ENCODE assay signal across 22 mouse cellular contexts in the genomic region with DNA sequence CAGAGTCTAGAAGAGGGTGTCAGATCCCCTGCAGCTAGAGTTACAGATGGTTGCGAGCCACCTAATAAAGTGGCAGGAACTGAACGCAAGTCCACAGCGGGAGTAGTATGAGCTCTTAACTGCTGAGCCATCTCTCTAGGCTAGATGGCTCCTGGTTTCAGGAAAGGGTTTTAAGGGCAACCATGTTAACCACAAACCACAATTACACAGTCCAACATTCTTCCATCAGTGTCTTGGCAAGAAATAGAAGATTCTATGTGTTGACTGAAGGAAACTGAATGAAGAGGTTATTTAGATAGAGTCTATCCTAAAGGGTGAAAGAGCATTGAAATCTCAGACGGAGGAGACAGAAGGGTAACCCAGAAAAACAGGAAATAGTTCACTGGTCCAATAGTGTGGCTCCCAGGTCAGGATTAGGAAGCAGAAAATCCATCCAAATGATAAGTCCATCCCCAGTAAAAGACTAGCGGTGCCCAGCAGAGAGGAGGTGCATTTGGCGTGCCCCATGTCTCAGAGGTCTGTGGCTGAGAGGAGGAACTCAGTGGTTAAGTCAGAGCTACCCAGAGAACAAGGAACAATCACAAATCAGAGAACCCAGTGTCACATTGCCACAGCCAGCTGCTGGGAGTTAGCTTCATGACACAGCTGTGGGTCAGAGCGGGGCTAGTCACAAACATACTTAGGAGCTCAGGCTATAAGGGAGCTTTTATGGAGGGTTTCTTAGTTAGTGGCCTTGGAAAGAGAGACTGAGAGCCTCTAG.
DNase-seq lines count a peak whose midpoint lies in the region; ATAC-seq lines count a peak whose summit lies in the region.
"Had no signal": no experiment of that assay in that cellular context is flagged by ENCODE, and none has a peak within 500 bp of the region (broad histone marks: within the 10 kb centered on the region; RNA-seq: fewer than 3 reads in every experiment).

No protein-coding gene starts in this region.

- H3K9ac ChIP-seq in forebrain, embryonic 15.5 days (replicated peaks), result no peak overlapping the region
- H3K9ac ChIP-seq in midbrain, embryonic 11.5 days (ENCODE audit: low read length), result no peak overlapping the region
- H3K9ac ChIP-seq: heart, embryonic 12.5 days; lung, embryonic 14.5 days had no signal

- 92% methylated on average over 7 of the region's 7 CpGs for WGBS in forebrain, embryonic 15.5 days
- WGBS in midbrain, embryonic 11.5 days, result 95% methylated on average over 7 of the region's 7 CpGs

- H3K4me3 ChIP-seq in forebrain, embryonic 15.5 days, result no peak overlapping the region
- H3K4me3 ChIP-seq in midbrain, embryonic 11.5 days (ENCODE audit: low read depth, low read length), result no peak overlapping the region
- H3K4me3 ChIP-seq: heart, embryonic 12.5 days had no signal

- H3K4me2 ChIP-seq in forebrain, embryonic 15.5 days (replicated peaks), result no peak overlapping the region
- H3K4me2 ChIP-seq in midbrain, embryonic 11.5 days, result no peak overlapping the region
- H3K4me2 ChIP-seq: heart, embryonic 12.5 days; liver, embryonic 11.5 days; lung, embryonic 14.5 days had no signal

- ATAC-seq in forebrain, embryonic 15.5 days (replicated peaks), result no peak
- ATAC-seq in midbrain, embryonic 11.5 days (ENCODE audit: low FRiP score), result no peak
- ATAC-seq: hindbrain, postnatal 0 days had no signal

- no peaks in the 10 kb centered on the region for H3K9me3 ChIP-seq in forebrain, embryonic 15.5 days
- no peaks in the 10 kb centered on the region for H3K9me3 ChIP-seq in midbrain, embryonic 11.5 days (ENCODE audit: control insufficient read depth, low read length)
- H3K9me3 ChIP-seq: heart, embryonic 12.5 days had no signal

- 0 out of 2 replicates have a peak, but pooled peaks cover 2% of the 10 kb centered on the region for H3K4me1 ChIP-seq in forebrain, embryonic 15.5 days
- no peaks in the 10 kb centered on the region for H3K4me1 ChIP-seq in midbrain, embryonic 11.5 days (ENCODE audit: control insufficient read depth, insufficient read depth, low read length)
- H3K4me1 ChIP-seq: heart, embryonic 12.5 days had no signal

- H3K27ac ChIP-seq in forebrain, embryonic 15.5 days (replicated peaks), result no peak overlapping the region
- no peak overlapping the region for H3K27ac ChIP-seq in midbrain, embryonic 11.5 days (ENCODE audit: low read depth, low read length)
- H3K27ac ChIP-seq: hindbrain, postnatal 0 days; macrophage had no signal

- no peaks in the 10 kb centered on the region for H3K27me3 ChIP-seq in forebrain, embryonic 15.5 days
- no peaks in the 10 kb centered on the region for H3K27me3 ChIP-seq in midbrain, embryonic 11.5 days (ENCODE audit: control insufficient read depth, insufficient read depth, low read length)

- no peaks in the 10 kb centered on the region for H3K36me3 ChIP-seq in forebrain, embryonic 15.5 days
- no peaks in the 10 kb centered on the region for H3K36me3 ChIP-seq in midbrain, embryonic 11.5 days (ENCODE audit: control insufficient read depth, insufficient read depth, low read length)
- H3K36me3 ChIP-seq: heart, embryonic 12.5 days had no signal

- DNase-seq in heart, adult 11 months, result peak; percentile 46
- no peak for DNase-seq in heart, adult 8-10 months (ENCODE audit: low spot score)
- DNase-seq in 3134 (ENCODE audit: extremely low read depth, insufficient read length, low spot score), result peak; percentile 64
- peak; percentile 67 for DNase-seq in brain, adult 2 months (ENCODE audit: low read depth, low spot score)
- peak; percentile 73 for DNase-seq in fibroblast of lung, adult 2 months (ENCODE audit: low read depth)
- no peak for DNase-seq in embryo, embryonic 11 days
- DNase-seq in midbrain, embryonic 11.5 days (ENCODE audit: low spot score, missing footprints), result no peak
- DNase-seq: adrenal gland, adult 2 months; cerebellum, adult 11 months; cerebellum, postnatal 14 days; gastrocnemius, postnatal 36 days; kidney, adult 11 months; kidney, postnatal 14 days; lung, embryonic 14.5 days; midbrain, embryonic 14.5 days; right cerebral cortex, adult 18-20 months; thymus, adult 18-20 months had no signal

Comparison
In these comparisons a context has a peak if more than half of its experiments do, and no peak if none do; other contexts are left out.
1. DNase-seq: peak in heart, adult 11 months (single experiment), 3134 (single experiment), brain, adult 2 months (single experiment) and fibroblast of lung, adult 2 months (single experiment); none in heart, adult 8-10 months (single experiment), embryo, embryonic 11 days (single experiment) and midbrain, embryonic 11.5 days (single experiment).